Mouse (Mus musculus): ENCODE measurements around the gene Wwp2.
"Not testable (repeated sequence)": the region's sequence is repeated elsewhere in the genome, so short reads cannot be mapped to it uniquely, and the experiment has no call there.

The Wwp2 gene

DNA sequence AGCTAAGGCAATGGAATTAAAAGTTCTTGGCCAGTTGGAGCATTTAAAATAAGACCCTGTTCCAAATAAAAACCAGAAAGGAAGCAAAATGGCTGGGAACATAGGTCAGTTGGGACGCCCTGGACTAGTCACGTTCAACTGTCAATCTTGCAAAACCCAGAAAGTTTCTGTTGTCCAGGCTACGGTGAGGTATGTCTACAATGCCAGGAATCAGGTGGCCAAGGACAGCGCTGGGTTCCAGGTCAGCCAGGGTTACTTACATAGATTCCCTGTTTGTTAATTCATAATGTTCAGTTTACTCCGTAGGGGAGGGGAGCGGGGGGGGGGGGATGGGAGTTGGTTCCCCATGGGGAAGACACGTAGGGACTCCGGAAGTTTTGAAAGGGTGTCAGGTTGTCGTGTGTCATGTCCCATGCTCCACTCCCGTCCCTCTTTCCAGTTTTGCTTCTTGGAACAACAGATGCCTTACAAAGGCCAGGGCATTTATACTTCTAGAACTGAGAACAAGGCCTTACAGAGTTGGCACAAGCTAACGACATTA lies 674 bp upstream of the Wwp2 start:
- no peak for DNase-seq

DNA sequence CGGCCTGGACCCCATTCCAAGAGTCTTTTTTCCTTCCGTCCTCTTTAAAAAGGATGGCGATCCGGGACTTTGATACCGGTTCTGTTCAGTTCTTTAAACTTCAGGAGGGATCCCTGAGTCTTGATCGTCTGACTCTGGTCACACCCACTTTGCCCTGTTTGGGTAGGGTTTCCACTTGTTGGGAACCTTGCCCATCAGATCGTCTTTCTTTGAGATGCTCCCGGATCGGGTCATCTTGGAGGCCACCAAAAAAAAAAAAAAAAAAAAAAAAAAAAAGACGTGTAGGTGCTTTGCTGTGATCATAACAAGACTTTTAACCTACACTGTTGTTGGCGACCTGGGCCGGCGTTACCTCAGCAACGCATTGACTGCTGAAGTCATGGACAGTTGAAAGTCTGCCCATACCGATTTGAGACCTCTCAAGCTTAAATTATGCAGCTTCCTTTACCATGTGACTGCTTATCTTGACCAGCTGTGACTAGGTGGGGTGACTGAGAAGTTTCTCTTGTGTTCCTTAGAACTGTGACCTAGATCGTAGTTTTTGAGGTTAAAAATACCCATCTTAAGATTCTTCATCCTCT lies 766 bp downstream of the Wwp2 start:
- DNase-seq = no peak

DNA sequence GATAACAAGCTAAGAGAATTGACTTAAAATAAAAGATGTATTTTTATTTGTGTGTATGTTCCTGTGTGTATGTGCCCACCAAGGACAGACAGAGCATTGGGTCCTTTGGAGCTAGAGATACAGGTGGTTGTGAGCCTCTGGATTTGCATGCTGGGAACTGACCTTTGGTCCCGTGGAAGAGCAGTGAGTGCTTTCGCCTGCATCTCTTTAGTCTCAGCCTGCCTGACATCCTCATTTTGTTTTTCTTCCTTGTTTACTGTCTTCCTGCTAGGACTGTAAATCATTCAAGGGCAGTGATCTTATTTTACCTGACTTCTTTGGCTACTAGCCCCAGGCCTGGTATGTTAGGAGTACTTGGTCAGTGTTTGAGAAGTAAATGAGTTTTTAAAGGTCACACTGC lies 1.5 kb downstream of the Wwp2 start:
- no peak for DNase-seq

DNA sequence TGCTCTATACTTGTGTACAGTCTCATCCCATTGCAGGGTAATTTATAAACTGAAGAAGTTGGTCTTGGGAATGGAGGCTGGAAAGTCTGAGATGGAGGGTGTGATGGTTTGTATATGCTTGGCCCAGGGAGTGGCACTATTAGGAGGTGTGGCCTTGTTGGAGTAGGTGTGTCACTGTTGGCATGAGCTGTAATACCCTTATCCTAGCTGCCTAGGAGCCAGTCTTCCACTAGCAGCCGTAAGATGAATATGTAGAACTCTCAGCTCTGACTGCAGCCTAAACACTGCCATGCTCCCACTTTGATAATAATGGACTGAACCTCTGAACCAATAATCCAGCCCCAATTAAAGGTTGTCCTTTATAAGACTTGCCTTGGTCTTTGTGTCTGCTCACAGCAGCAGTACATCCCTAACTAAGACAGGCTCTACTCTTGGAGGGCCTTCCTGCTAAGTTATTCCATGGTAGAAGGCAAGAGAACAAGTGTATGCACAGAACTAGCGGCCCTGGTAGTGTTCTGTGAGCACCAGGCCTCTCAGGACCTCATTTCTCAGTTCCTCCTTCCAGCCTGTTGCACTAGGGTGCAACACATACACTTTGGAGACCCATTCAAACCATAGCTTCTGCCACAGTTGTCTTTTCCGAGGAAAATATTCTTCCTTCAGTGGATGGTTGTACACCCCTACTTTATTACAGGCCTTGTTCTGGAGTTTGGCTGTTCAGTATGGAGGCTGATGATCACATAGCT lies 3.9 kb downstream of the Wwp2 start:
- DNase-seq = no peak

DNA sequence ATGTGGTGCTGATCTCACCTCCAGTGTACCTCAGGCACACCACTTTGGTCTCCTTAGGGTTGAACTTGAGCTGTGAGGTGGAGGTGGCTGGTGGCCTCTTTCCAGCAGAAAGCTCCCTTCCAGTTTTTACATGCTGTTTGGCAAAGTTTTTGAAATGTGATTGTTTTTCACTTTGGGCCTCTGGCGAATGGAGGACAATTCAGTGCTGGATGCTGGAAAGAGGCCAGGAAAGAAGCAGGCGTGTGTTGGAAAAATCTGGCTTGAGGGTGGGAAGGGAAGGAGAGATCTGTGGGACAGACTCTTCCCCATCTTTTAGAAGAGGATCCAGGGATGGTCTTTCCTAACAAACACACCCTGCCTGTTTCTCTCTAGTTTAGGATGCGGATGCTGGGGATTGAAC lies 8.5 kb downstream of the Wwp2 start:
- DNase-seq = no peak

DNA sequence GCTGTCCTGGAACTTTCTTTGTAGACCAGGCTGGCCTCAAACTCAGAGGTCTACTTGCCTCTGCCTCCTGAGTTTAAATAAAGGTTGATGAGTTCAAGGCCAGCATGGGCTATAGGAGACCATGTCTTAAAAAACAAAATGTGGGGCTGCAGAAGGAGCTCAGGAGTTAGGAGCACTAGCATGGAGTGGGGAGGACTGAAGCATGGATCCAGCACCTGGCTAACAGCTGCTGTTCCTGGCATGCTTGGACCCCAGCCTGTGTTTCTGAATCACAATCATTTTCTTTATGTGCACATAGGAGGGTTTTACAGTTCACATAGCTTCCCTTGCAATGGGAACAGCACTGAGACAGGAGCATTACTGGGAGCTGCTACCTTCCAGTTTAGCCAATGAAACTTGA lies 11.5 kb downstream of the Wwp2 start:
- no peak for DNase-seq

DNA sequence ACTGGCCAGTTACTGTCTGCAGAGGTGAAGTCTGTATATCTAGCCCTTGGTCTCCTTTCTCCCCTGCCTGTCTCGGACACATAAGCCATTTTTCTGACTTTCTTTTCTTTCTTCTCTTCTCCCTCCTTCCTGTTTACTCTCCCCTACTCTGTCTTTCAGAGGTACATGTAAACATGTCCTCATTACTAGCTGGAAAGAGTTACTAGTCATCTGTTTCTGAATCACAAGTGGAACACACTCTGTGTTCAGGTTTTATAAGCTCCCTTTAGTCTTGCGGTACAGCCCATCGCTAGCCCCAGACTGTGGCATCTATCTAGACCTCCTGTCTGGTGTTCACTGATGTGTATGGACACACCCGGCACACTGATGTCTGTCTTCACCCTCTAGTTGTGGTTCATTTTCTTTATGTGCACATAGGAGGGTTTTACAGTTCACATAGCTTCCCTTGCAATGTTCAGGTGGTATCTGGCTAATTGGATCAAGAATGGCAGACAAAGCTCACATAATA lies 12.3 kb downstream of the Wwp2 start:
- no peak for DNase-seq

DNA sequence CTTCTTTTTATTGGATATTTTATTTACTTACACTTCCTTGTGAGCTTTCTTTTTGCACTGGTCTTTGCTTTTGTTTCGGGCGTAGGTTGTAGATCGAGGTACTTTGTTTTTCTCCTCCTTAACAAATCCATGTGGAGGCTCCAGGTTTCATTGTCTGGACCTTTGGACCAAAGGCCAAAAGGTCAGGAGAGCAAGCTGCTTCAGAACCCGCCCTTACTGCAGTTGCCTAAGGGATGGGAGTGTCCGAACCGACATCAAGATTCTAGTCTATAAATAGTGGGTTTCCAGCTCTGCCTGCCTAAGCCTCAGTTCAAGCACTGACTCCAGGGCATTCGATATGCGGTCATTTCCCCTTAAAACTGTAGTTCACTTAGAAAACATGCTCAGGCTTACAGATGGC lies 13.0 kb downstream of the Wwp2 start:
- DNase-seq = no peak

DNA sequence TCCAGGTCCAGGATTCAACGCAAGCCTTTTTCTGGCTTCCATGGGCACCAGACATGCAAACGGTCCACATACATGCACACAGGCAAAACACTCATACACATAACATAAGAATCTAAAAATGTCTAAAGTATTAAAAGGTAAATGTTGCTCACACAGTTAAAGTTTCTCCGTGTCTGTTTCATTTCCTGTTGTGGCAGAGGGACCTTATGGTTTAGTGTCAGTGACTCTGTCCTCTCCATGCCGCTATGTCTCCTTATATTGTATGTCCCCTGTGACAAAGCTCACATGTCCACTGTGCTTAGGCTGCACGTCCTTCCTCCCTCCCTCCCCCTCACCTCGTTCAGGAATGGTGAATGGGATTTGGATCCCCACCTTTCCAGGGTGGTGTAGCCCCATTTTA lies 13.5 kb downstream of the Wwp2 start:
- DNase-seq = no peak

DNA sequence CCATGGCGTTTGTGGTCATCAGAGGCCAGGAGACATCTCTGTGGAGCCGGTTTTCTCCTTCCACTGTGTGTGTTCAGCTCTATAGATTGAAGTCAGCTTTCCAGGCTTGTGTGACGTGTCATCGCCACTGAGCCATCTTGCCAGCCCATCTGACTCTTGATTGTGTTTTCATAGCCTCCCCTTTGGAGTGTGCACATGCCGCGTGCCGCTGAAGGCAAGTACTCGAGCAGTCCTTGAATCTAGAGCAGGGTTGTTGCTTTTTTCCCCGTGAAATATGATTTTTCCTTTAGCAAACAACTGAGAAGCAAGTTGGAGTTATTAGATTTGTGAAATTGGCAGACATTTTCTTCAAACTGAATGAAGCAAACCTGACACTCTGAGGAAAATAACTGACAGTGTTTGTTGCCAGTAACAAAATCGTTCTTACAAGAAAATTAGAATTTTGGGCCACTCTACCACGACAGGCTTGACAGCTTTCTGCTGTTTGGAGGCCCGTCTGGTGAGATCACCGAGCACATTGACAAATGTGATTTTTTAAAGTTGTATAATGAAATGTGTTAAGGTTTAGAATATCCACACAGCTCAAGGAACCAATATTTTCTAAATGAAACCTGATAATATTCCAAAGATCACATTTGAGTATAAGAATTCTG lies 15.4 kb downstream of the Wwp2 start:
- no peak for DNase-seq

DNA sequence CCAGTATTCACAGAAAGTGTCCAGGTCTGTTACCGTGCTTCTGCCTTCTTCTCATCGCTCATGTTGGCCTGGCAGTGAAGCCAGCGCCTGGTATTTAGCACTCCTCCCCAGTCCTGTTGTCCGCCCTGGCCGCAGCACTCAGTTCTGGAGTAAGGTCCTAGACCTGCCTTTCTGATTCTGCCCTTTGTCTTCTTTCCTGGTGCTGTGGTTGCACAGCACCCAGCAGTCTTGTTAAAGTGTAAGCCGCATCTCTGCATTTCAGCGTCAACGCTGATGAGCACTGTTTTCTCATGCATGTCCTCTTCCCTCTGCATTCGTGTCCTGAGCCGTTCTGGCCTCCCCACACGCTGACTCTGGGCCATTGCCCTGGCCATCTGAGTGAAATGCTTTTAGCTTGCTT lies 17.2 kb downstream of the Wwp2 start:
- DNase-seq = no peak

DNA sequence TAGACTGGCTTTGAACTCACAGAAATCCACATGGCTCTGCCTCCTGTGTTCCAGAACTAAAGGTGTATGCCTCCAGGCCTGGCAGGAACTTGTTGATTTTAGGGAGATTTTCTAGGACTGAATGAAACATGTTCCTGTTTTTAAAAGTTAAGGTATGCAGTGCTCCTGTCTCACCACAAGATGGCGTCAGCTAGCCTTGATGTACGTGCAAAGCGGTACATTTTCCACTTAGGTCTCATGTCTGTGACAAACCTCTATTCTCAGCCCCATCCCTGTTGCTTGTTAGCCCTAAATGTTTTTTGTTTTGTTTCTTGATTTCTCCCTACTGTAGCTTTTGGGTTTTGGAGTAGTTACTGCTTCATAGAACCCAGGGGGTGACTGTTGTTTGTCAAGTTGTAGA lies 19.1 kb downstream of the Wwp2 start:
- DNase-seq = no peak

DNA sequence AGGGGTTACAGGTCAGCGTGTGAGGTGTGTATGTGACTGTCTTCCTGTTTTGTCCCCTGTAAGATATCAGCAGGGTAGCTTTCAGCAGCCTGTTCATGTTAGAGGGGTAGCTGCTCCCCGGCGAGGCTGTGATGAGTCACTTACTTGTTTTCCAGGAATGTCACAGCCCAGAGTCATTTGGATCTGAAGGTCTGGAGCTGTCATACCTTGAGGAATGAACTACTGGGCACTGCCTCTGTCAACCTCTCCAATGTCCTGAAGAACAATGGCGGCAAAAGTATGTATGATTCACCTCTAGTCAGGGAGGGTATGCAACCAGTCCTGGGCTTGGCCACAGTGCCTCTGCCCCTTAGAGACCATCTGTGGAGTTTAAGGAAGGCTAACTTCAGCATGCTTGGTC lies 21.6 kb downstream of the Wwp2 start:
- DNase-seq = no peak

DNA sequence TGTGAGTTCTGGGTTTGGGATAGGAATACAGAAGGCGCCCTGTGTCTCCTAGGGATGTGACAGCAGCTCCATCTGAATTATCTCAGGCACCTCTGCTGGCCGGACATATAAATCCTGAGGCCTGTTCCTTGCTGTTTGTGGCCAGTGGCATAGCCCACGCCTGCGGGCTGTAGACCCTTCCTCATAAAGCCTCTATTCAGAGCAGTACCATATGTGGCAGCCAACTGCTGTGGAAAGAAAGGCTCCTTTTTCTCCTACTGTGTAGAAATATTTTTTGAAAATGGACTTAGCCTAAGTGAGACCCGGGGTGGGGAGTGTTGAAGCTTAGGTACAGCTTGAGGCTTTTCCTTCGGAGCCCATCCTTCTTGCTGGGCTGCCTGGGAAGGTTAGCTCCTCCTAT lies 22.1 kb downstream of the Wwp2 start:
- DNase-seq = no peak

DNA sequence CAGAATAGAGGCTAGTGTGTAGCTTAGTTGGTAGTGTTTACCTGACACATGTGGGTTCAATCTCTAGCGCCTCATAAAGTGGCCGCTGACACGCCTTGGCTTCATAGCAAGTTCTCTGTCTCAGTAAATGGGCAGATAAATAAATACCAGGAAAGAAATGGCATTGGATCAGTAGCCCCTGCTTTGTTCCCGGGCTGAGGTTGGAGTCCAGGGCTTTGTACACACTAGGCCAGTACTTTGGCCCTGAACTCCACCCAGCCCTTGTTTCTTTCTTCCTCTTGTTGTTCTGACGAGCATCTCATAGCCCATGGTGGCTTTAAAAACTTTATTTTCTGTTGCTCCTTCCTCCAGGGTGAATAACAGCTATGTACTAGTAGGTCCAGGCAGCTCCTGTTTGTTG lies 26.3 kb downstream of the Wwp2 start:
- no peak for DNase-seq

DNA sequence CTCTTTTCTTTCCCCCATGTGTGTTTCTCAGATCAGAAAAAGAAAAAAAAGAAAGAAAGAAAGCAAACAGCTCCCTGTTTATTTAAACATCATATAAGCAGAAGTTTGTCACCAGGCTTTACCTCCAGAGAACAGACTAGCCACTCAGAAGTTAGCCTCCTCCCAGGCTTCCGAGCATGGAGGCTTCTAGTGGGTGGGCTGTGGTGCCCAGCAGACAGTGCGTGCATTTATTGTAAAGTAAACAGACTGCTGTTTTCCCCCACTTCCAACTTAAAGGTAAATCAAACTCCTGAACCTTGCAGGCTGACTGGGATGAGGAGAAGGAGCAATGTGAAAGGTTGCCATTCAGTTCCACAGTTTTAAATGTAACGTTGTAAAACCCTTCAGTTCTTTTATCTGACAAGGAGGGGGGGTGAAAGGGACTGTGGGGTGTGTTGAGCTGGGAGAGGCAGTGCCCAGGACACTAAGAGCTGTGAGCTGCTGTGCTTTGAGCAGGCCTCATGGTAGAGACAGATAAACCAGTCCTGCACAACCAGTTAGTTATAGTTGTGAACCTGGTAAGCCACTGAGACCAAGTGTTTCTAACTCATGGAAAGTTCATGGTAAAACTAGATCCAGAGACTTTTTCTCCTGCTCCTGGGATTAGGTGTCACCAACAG lies 29.3 kb downstream of the Wwp2 start:
- no peak for DNase-seq

DNA sequence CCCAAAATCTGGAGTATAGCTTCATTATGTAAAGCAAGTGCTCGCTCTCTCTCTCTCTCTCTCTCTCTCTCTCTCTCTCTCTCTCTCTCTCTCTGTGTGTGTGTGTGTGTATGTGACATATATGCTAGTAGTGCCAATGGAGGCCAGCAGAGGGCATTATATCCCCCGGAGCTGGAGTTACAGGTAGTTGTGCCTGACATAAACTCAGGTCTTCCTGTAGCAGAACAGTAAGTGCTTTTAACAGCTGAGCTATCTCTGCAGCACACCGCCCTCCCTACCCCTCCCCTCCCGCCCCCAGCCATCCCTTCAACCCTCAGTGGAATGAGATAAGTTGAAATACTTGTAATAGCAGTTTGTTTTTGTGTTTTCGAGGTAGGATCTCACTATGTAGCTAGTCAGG lies 30.5 kb downstream of the Wwp2 start:
- DNase-seq = no peak

DNA sequence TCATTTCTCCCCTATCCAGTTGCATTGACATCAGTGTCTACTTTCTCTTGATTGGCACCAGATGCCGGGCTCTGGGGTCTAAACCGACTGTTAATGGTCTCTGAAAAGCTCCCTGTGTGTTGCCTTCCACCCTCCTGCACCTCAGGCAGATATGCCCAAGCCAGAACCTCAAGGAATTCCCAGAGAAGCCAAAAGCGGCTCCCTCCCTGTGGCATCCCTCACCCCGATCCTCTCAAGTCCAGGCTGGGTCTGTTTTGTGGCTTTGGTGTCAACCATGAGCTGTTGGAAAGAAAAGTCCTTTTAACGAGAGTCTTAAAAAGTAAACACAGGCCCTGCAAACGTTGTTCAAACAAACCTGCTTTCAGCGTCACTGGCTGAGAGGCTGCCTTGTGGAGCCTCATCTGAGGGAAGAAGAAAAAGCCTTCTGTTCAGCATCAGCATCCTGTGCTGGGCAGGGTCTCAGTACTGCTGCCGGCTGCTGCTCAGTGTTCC lies 32.7 kb downstream of the Wwp2 start:
- DNase-seq = no peak

DNA sequence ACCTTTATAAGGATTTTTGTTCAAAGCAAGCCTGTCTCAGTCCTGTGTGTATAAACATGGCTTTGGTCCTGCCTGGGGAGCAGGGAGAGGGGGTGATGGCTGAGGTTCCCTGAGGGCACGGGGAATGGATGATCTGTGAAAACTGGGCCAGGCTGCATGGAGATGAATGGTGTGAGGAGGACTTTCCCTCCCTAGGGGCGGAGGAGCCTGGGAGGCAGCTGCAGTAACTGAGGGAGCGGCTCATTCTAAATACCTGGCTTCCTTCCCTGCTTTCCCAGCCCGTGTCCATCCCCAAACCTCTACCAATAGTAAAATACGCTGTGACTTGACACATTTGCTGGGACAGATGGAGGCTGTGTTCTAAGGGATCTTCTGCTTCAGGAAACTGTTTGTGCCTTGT lies 34.1 kb downstream of the Wwp2 start:
- DNase-seq = no peak

DNA sequence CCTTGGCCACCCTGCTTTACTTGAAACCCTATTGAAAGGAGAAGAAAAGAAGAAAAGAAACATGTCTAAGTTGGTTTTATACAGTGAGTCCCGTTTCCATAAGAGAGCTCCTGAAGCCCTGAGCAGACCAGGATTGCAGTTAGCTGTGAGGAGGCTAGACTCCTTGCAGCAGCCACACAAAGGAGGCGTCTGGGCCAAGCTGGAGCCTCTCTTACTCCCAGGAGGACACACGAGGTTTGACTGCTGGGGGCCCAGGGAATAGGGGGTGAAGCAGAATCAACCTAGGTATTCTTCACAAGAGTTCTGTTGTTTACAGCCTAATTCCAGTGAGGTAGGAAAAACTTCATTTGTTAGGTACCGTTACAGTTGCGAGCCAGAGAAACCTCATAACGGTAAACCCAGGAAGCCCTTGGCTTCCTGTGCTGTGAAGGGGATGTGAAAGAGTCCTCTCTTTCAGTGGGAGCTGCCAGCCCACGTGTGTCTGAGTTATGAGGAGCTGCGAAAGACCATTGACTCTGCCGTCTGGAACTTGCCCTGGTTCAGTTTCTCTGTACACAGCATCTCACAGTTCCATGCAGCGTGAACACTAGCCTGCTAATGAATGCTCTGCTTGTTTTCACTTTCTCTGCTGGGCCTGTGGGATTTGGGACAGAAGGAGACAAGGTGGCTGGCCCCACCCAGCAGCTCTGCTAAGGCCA lies 36.4 kb downstream of the Wwp2 start:
- DNase-seq = no peak

DNA sequence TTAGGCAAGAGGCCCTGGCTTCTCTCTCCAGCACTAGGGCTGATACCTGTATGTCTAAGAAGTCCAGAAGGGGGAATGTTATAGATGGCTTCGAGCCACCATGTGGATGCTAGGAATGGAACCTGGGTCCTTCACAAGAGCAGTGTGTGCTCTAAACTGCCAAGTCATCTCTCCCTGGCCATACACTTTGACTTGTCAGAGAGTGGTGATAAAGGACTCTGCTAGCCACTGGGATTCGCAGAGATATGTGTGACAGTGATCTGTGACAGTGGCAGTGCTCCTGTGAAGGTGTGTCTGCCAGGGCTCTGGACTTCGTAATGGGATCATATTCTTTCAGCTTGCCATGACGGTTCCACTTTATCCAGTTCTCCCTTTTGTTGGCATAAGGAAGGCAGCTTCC lies 37.2 kb downstream of the Wwp2 start:
- no peak for DNase-seq

DNA sequence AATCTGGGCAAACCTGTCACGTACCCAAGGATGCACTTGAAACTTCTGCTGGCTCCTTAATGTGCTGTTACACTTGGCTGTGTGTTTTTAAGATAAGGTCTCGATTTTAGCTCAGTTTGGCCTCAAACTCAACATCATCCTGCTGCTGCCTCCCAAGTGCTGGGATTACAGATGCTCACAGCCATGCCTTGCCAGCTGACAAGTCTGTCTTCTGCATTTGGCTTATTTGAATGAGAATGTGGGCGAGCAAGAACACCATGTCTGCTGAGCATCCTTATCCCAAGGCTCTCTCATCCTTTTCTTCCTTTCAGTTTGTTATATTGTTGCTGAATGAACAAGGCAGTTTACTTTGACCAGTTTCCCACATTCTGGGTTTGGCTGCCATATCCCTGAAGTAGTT lies 39.4 kb downstream of the Wwp2 start:
- no peak for DNase-seq

DNA sequence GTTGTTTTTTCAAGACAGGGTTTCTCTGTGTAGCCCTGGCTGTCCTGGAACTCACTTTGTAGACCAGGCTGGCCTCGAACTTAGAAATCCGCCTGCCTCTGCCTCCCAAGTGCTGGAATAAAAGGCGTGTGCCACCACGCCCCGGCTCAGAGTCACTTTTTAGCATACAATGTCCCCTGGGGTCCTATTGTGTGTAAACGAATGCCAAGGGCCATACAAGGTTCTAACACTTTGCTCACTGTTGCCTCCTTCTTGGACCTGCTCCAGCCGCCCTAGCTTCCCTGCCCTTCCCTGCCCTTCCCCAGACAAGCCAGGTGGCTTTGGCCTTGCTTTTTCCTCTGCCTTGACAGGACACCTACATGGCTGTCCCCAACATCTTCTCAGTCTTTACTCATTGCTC lies 40.6 kb downstream of the Wwp2 start:
- not testable (repeated sequence) for DNase-seq
